Mouse (Mus musculus) cerebellum, adult 9-11 months (tissue): ENCODE results near the gene Hexim2.

ENCODE experiments used
- DNase-seq: peaks from one replicate; pipeline ENCODE4 v3.0.0; 2022

The Hexim2 gene

GRCm38 (mm10) chr11:103131701-103132575, at the start of gene Hexim2:
Hexim2 (plus strand) TSS chr11:103132429.
- peak; percentile 88 for DNase-seq

GRCm38 (mm10) chr11:103093306-103093705, 38.9 kb upstream of the Hexim2 start:
- DNase-seq = peak; percentile 14

DNA sequence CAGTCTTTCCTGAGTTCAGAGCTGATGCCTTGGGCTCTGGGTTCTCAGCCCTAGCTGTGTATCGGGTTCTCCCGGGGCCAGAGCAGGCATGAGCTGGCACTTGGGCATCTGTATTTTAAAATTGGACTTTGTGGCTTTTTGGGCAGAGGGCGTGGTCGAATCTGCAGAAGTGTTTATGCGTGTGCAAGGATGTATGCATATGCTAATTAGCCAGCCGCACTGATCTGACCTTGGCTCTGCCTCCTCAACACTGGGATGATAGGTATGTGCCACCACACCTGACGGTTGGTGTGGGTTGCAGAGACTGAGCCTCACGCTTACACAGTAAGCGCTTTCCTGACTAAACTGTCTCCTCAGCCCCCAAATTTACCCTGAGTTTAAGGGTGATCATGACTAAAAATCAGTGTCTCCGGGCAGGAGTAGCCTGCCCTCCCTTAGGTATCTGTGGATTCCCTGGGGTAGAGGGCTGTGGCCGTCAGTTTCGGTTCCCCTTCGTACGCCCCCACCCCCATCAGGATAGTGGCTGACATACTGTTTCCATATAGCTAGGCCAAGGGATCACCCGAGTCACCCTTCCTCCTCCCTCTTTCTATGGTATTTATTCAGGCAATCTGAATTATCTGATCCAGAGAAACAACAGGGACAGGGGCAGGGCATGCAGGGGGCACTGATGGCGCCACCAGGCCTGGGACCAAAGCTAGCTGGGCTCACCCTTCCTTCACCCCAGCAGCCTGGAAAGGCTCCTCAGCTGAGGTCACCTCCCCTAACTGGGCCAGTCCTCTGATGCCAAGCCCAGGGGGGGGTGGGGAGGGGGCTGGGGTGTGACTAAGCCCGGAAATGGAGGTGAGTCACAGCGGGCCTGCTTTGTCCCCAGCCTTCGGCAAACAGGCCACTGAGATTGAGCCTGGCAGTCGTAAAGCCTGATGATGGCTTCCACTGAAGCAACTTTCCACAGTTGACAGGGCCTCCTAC, 38.1 kb upstream of the Hexim2 start:
- peak; percentile 12 for DNase-seq

DNA sequence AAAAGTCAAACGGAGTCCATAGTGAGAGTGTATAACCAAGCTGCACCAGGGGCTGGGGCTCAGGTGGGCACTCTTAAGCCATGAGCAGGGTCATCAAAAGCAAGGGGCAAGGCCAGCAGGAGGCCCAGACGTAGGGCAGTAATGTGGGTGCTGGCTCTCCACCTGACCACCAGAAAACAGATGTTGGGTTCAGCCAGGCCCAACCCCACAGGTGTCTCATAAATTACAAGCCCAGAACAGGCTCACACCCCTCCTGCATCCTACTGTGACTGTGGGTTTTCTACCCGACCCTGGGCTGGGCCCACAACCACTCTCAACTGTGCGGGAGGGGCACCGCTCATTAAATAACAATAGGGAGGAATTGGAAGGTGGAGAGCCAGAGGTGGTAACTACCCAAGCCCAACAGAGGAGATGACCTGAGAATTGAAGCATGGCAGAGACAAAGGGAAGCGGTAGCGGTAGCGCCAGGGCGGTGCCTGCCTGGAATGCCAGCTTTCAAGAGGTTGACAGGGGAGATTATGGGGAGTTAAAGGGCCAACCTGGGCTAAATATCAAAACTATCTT, 37.0 kb upstream of the Hexim2 start:
- peak; percentile 26 for DNase-seq

GRCm38 (mm10) chr11:103095801-103096200, 36.4 kb upstream of the Hexim2 start:
- DNase-seq = peak; percentile 13

- peak; percentile 27 for DNase-seq
Observed at GRCm38 (mm10) chr11:103096979-103097894, 35.0 kb upstream of the Hexim2 start.

DNA sequence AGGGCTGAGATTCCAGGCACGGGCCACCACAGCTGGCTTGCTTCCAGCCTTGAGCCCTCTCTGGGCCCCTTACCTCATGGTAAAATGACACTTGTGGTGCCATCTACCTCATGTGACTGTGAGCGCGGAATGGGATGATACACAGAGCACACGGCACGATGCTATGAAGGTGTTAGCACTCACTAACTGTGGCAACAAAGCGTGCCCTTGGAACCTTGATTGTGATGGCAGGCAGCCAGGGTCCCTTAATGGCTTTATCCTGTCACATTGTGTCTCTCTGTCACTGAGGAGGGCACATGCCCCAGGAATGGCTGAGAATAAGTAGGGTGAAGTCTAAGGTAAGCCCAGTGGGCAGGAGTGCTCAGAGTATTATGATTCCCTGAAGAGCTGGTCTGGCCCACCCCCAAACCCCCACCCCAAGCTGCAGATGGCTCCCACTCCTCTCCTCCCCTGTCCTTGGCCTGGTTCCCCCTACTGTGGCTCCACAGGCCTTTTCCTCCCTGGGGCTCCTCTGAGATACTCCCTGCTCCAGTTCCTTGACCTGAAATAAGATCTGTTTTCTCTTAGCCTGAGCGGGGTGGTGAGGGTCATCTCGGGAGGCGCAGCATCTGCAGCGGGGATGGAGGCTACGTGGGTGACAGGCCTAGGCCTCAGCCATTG, 33.6 kb upstream of the Hexim2 start:
- peak; percentile 54 for DNase-seq

GRCm38 (mm10) chr11:103099352-103099940, 32.8 kb upstream of the Hexim2 start:
- DNase-seq = peak; percentile 47

GRCm38 (mm10) chr11:103100361-103100760, 31.9 kb upstream of the Hexim2 start:
- peak; percentile 60 for DNase-seq

DNA sequence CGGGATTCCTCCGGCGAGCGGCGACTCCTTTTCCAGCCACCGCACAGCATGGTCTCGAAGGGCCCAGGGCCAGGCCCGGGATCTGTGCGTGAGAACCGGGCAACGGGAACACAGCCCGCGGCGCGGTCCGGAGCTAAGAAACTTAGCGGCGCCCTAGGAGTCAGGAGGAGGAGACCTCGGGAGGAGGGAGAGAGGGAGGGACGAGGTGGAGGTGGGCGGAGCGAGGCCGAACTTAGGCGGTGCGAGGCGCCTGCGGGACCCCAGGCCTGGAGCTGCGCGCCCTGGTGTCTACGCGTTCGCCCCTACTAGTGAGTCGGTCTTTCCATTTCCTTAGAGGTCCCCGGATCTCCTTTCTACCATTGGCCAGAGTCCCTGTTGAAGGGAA, 30.8 kb upstream of the Hexim2 start, which contains the start of the genes Plcd3 and Acbd4:
TSS of gene Plcd3 (minus strand) at position 178 of the 385 bp plus-strand sequence.
TSS of gene Acbd4 (plus strand) at position 202 of the 385 bp plus-strand sequence.
- DNase-seq = peak; percentile 88

- DNase-seq = peak; percentile 88
Observed at GRCm38 (mm10) chr11:103101866-103102501, 30.2 kb upstream of the Hexim2 start.

DNA sequence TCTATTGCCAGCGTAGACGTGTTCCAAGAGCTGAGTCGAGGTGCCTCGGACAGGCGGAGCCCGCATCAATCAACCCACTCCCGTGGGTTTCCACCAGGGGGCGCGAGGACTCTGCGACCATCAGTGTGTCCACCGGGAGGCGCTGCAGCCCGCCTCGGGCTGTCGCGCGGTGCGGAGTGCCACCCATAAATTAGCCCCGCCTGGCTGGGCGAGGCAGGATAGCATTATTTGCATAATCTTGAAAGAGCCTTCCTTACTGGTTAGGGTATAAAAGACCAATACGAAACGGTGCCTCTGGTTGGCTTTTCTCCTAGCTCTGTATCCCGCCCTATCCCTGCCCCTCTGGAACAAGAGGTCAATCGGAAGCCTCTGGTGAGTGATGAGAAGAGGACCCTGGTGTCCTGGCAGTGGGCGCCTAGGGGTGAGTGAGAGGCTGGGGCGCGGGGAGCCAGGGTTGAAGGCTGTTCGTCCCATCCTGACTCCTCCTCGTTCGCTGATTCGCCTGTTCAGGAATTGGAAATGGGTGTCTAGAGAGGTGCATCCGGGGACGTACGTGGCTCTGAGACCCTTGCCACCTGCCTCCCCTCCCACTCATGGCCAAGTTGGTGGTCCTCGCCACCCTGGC, 29.4 kb upstream of the Hexim2 start:
- DNase-seq = peak; percentile 98

DNA sequence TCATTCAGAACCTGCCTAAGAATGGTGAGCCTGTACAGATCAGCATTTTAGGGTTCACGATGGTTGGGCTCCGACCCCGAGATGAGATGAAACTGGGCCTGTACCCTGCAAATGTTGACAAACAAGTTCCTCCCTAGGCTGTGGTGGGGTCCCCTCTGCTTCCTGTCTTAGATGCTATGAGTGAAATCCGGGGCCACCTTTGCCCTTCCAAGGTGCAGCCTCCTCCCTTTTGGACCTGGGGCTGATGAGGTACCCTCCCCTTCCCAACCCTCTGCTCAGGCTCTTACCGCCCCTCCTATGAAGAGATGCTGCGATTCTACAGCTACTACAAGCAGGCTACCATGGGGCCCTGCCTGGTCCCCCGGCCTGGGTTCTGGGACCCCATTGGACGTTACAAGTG, 28.6 kb upstream of the Hexim2 start:
- DNase-seq = peak; percentile 60

DNA sequence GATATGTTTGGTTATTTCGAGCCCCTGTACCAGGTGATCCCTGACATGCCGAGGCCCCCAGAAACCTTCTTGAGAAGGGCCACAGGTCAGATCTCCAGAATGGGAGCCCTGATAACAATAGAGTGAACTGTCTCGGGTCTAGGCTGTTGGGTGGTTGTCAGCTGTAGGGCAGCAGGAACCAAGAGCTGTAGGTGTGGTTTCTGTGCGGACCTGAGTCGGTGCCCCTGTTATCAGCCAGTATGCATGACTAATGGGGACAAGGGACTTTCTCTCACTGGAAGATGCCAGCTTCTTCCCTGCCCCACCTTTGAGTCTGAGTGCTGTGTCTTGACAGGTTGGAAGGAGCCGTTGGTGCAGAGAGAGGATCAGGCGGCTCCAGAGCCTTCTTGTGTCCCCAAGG, 27.8 kb upstream of the Hexim2 start:
- peak; percentile 41 for DNase-seq

DNA sequence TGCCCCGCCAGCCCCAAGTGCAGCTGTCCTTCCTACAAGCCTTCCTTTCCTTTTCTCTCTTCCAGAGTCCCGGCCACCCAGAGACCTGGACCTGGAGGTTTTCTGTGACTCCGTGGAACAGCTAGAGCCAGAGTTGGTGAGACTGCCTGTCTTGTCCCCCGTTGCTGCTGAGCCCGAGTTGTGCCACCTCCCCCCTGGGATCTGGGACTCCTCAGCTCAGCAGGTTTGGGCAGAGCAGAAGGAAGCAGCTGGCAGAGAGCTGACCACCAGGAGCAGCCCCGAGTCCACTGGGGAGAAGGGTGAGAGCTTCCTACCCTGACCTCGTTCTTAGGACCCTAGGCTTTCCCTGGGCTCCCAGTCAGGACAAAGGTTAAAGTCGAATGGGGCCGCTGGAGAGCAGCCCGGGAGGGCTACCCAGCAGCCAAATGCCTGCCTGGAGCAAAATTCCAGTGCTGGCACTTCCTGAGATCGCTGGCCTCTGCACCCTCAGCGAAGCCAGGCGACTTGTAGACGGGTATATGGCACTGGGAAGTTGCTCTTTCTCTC, 27.0 kb upstream of the Hexim2 start:
- peak; percentile 47 for DNase-seq

DNA sequence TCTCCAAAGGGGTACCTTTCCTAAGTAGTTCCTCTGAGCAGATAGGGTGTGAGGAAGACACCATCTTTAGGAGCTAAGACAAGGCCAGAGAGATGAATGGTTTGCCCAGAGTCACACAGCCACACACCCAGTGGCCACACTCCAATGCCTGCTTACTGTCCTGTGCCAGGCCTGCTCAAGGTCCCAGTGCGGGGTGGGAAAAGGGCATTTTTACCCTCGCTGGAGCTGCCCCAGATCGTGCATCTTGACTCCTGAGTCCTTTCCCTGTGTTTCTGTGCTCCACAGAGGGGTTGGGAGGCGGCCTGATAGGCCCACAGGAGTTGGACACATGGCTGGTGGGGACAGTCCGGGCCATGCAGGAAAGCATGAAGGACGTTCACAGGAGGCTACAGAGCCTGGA, 26.4 kb upstream of the Hexim2 start:
- DNase-seq = peak; percentile 39

DNA sequence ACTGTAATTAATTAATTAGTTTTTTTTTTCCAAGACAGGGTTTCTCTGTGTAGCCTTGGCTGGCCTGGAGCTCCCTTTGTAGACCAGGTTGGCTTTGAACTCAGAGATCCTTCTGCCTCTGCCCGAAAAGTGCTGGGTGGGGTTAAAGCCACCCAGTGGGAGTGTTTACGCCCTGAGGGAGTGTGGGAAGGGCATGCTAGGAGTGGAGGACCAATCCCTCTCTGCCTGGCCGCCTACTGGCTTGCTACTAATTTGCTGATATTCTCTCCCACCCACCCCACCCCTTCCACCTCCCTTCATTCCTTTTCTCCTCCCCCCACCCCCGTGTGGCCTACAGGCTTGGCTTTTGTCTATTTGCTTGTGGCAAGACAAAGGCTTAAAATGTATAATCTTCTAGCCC, 25.8 kb upstream of the Hexim2 start:
- peak; percentile 45 for DNase-seq

- no peak for DNase-seq
Observed at GRCm38 (mm10) chr11:103111301-103111700, 20.9 kb upstream of the Hexim2 start.

- DNase-seq = peak; percentile 80
Observed at GRCm38 (mm10) chr11:103111881-103112551, 20.2 kb upstream of the Hexim2 start.
